Mouse (Mus musculus) brain, embryonic 18.5 days (tissue): ENCODE data around the gene Itpkb.

Experiments used
- DNase-seq: peaks from one replicate; pipeline ENCODE4 v3.0.0-alpha.2; 2012; ENCODE audit warnings: low read depth, low spot score

Itpkb gene

DNA sequence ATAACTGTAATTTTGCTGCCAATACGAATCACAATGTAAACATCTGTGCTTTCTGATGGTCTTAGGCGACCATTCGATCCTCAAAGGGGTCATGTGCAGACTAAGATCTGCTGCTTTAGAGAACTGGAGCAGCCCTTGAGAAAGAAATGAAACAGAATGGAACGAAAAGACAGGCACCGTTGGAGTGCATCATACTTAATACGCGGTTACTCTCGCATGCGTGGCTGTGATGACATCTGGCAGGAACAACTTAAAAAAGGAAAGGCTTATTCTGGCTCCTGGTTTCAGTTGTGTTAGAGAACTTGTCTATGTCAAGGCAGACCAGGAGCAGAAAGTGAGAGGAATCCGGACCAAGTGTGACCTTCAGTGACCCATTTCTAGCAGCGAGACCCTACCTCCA is 15.6 kb upstream of the Itpkb start:
- no peak for DNase-seq

DNA sequence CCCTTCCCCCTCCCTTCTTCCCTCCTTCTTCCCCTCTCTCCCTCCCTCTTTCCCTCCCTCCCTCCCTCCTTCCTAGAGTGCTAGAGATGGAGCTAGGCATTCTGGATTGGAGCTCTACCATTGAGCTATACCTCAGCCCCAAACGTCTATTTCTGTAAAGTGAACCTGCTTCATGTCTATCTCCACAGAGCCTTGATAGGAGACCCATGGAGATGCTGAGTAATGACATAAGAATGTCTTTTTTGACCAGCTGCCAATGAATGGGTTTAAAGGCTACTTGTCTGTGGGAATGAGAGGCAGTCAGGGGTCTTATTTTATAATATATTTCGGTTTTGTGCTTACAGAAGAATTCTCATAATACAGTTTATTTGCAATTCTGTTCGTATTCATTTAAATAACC is 15.2 kb upstream of the Itpkb start:
- DNase-seq, result no peak

DNA sequence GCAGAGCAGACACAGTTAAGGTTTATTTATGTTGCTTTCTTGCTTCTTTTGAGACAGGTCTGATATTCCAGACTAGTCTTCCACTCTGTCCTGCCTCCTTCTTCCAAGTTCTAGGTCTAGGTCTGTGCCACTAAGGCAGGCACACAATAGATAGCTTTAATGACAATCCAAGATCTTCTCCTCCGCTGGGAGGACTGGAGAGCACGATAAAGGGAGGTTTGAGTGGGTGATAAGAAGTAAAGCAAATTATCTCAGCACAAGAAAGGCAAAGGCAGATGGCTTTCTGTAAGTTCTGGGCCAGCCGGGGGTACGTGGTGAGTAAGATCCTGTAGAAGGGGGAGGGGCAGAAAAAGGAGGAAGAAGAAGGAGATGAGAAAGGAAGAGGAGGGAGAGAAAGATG is 12.8 kb upstream of the Itpkb start:
- DNase-seq, result no peak

DNA sequence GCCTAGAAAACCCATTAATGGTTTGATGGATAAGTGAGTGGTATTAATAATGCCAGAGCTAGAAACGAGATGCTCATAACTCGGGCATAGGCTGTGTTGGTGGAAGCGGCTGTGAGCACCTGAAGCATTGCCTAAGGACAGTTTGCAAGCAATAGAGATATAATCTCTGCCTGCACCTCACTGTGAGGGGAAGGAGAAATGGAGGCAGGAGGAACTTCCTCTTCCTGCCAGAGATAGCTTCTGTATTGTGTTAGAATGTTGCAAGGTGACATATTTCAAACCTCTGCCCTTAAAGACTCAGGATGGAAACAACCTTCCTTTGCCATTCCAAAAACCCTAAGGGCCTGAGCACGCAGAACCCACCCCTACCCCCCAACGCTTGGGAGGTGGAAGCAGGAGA is 11.9 kb upstream of the Itpkb start:
- DNase-seq, result no peak

DNA sequence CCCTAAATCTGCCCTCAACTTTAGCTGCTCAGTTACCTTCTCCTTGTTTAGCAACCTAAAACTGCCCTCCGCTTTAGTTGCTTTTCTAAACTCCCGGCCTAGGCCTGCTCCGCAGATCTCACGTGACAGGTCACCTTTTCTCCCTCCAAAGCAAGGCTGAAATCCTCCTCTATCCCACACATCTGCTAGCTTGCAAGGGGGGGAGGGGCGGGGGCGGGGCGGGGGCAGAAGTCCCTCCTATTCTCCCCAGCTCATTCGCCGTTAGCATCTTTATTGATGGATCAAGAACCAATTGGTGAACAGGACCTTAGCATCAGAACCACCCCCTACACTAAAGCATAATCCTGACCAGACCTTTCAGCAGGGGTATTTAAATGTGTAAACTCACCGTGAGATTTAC is 10.4 kb upstream of the Itpkb start:
- DNase-seq, result no peak

DNA sequence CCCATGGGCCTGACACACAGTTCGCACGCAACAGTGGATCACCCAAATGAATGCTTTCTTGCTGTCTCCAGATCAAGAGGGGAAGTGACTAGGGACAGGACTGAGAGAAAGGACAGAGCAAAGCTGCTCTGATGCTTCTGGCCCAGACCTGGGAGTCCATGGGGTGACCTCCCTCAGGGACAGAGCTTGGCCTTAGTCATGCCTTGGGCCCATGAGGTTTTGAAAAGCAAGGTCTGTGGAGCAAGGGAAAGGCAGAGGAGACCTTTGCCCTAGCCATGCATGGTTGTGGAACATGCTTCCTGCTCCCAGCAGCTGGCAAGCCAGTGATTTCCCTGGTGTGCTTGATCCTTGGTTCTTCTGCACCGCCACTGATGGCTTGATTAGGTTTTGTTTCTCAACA is 7.4 kb upstream of the Itpkb start:
- DNase-seq, result no peak

DNA sequence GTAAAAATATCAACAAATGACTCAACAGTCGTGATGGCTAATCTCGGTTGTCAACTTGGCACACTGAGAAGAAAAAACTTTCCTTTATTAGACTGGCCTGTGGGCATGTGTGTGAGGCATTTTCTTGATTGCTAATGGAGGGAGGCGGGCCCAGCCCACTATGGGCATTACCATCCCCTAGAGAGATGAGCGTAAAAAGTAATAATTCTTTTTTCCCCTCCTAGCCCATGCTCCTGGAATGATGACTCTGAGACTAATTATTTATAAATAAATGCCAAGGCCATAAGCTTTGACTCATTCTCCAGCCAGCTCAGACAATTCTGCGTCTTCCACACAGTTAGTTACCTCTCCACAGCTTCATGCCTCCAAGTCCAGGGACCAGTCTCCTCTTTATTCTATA is 6.8 kb upstream of the Itpkb start:
- DNase-seq, result no peak

DNA sequence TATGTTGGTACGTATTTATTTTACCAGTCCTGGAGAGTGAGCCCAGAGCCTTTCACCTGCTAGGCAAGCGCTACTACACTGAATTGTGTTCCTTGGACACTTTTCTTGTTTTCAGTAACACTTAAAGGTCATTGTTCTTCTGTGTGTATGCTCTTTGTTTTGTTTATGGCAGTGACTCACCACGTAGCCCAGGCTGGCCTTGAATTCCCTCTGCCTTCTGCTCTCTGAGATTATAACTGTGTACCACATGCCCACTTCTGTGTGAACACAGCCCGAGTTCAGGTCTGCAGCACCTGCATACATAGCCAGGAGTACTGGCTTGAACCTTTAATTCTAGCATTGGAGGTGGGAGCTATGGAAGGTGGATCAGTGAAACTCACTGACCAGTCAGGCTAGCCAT is 6.0 kb upstream of the Itpkb start:
- DNase-seq, result no peak

DNA sequence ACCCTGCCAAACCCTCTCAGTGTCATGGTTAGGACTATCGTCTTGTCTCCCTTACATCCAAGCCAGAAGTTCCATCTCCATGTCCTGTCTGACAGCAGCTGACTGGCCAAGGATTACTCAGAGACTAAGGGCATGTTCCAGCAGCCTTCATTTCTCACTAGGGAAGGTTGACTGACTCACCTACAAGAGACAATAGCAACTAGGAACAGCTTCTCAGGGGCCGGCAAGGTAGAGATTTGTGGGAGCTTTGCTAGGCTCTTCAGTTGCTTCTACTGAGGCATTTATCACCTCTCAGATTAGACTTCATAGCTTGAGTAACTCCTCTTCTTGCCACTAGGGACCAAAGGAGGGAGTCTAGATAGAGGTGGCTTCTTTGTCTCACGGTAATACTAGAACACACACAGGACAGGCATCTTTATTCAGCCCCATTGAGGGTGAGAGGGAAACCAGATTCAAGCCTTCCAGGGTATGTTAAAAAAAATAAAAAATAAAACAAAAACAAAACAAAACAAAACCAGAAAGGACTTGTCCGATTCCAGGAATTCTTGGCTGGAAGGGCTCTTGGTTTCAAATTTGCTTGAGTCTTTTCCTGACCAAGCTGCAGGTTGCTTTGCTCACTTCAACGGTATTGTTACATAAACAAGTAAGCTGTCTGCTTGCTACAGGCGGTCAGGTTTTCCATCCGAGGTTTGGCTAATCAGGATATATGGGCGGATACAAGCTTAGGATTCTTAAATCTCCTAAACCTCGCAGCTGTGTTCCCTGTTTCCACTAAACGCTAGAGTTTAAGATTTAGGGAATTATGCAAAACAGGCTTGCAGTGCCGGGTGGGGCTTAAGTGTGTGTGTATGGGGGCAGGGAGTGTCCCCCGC is 1.3 kb upstream of the Itpkb start:
- no peak for DNase-seq

DNA sequence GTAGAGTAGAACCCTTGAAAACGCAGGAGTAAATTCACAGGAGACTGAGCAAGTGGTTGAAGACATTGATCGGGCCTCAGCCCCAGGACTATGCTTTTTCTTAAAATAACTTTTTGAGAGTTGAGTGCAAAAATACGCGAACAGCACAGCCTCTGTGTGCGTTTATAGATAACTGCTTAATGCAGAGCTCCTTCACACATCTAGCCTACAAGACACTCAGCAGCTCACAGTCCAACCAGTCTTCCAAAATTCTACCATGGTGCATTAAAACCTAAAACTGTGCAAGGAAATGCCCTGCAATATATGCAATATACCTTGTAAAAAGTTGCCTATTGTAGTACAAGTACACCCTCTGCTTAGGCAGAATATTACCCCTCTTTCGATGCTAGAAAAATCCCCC is 579 bp upstream of the Itpkb start:
- DNase-seq, result no peak

DNA sequence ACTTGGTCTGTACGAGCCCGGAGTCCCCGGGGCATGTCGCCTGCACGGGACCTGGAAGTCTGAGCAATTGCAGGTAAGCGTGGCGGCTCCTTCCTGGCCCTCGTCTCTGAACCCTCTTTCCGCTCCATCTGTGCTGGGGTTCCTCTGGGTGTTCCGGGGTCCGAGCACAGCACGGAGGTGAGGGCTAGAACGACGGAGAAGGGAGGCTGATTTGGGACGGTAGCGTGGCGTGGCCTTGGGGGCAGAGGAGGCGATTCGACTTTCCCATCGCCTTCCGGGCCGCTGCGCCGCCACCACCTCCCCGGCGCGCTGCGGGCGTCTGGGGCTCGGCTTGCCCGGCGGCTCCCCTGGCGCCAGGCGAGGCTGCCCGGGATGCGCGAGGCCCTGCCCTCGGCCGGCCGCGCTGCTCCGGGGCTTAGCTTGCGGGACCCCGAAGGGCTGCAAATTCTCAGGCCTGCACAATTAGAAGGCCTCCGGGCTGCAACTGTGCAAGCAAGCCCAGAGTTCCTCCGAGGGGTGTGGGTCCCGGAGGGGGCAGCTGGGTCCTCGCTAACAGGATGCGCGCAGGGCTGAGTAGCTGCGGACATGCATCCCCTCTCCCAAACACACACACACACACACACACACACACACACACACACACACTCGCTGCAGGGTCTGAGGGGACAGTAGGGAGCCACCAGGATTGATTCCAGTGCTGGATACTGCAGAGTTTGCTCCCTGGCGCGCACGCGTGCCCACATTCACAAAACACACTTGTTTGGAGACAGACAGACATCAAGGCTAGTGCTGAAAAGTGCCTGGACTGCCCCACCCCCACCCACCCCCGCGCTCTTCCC is 641 bp downstream of the Itpkb start:
- DNase-seq, result no peak

DNA sequence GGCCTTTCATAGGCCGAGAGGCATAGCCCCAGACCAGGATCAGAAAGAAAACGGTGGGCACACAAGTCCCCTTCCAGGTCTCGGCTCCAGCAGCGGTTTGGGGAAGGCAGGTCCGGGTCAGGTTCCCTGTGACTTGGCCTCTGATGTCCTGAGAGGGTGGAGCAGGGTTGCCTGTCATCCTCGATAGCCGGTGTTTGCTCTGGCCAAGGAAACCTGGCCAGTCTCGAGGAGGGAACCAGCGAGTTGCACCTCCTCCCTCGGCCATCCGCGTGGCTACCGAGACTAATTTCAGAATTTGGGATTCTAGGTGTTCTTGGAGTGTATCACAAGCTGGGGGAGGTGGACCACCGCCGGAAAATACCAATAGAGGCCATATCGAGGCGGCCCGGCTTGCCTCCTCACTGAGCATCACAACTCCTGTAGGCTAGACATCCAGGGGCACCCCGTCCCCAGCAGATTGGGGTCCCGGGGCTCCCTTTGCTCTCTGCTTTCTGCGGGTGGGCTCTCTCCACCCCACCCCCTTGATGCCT is 1.3 kb downstream of the Itpkb start:
- DNase-seq, result no peak

DNA sequence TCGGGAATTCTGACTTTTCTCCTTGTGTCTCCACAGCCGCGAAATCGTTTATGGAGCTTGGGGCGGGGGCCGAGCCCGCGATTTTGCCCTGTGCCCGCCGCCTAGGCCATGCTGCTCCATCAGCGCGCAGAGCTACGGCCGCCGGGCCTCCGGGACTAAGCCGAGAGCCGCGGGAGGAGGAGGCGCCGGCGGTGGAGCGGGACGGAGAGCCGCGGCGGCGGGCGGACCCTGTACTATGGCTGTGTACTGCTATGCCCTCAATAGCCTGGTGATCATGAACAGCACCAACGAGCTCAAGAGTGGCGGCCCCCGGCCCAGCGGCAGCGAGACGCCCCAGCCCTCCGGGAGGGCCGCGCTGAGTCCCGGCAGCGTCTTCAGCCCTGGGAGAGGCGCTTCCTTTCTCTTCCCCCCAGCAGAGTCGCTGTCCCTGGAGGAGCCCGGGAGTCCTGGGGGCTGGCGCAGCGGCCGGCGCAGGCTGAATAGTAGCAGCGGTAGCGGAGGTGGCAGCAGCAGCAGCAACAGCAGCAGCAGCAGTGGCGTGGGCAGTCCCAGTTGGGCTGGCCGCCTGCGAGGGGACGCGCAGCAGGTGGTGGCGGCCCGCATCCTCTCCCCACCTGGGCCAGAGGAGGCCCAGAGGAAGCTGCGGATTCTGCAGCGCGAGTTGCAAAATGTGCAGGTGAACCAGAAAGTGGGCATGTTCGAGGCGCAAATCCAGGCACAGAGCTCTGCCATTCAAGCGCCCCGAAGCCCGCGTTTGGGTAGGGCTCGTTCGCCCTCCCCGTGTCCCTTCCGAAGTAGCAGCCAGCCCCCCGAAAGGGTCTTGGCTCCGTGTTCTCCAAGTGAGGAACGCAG is 2.0 kb downstream of the Itpkb start:
- no peak for DNase-seq

DNA sequence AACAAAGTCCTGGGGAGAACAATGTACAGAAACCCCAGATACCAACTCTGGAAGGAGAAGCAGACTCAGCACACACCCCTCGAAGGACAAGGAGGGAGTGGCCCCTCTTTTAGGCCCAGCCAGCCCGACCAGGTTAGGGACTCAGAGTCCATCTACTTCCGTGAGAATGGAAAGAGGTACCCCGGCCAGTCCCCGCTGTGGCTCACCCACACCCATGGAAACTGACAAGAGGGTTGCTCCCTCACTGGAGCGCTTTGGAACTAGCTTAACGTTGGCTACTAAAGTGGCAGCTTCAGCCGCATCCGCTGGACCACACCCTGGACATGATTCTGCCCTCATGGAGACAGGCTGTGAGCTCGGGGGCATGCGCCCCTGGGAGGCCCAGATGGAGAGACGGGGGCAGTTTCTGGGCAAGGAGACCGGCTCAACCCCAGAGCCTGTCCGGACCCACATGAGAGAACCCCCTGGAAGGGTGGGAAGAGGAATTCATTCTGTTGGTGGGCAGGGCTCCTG is 2.7 kb downstream of the Itpkb start:
- DNase-seq, result no peak

DNA sequence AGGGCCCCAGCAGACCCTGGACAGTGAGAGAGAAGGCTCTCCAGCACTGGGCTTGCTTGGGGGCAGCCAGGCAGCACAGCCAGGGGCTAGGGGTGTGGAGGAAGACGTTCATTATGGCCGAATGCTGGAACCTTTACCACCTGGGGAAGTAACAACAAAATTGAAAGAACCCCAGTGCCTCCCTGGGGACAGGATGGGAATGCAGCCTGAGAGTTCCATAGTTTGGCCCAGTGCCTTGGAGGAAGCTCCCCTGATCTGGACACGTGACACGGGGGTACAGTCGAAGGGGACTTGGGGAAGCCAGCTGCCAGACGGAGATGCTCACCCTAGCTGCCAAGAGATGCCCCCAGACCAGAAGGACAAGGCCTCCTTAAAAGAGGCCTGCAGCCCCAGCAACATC is 3.3 kb downstream of the Itpkb start:
- DNase-seq, result no peak

DNA sequence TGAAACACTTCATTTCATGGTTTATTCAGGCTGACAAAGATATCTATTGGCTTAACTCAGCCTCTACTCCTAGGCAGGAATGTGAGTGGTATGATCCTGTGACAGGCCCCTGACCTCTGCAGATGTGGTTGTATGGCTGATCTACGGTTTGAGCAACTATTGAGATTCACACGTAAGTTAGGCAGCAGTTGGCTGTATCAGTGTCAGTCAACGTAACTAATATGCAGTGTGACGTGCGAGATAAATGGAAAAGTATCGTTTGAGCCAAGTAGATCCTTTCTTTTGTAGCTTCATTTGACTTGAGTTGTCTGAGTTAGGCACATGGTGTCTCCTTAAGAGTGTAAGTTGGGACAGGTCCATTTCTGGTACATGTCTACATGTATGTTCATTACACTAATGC is 4.3 kb downstream of the Itpkb start:
- DNase-seq, result no peak

DNA sequence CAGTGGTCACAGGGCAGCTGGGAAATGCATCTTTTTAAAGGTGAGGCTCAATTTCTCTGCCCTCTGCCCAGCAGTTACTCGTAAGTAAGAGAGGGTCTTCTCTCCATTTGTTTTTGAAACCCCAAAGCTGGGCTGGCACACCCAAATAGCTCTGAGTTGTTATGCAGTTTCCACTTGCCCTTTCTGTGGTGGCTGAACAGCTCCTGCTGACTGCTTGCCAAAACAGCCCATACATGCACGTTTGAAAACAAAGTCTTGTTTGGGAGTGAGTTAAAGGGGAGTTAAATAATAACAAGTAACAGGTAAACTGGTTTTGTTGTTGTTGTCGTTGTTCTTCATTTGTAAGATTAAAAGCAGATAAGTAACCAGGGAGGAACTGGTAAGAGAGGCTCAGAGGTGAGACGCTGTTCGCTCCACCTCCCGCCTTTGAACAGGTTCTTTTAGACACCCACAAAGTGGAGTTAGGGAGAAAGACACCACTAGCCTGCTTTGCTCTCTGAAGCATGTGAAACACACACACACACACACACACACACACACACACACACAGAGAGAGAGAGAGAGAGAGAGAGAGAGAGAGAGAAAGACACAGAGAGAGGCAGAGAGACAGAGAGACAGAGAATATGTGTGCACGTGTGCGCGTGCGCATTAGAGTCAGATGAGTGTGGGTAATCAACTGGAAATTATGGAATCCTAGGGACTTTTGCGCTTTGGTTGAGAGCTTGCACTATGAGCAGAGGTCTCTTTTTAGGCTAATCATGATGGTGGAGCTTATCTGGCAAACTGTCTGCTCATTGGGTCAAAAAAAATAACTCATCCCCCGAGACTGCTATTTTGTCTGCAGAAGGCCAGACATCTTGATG is 5.5 kb downstream of the Itpkb start:
- DNase-seq, result no peak

DNA sequence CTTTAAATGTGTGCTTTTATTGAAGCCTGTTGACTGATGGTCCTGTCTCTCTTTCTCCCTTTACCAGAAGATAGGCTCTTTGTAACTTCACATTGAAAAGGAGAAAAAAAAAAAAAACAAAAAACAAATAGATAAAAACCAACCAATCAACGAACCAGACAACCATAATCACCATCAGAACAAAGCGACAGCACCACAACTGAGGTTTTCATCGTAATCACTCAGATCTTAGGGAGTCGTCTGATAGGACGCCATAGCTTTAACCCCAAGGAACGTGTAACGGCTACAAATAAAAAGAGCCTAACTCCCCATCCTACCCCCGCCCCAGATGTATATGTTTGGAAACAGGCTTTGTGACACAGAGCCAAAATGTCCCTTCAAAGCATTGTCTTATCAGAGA is 8.1 kb downstream of the Itpkb start:
- no peak for DNase-seq

DNA sequence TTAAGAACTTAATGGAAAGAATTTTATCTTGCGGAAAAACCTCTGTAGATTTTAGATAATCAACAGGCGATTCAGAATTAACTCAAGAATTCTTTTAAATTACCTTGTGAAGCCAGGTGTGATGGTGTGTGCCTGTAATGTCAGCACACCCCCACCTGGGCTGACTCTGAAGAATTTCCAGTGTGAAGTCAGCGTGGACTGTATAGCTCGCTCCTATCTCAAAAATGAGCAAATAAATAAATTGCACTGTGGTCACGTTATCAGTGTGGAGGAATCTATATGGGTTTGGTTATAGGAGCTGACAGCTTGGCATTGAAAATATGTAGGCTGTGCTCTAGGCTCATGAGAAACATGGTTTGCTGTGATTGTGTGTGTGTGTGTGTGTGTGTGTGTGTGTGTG is 8.9 kb downstream of the Itpkb start:
- no peak for DNase-seq

DNA sequence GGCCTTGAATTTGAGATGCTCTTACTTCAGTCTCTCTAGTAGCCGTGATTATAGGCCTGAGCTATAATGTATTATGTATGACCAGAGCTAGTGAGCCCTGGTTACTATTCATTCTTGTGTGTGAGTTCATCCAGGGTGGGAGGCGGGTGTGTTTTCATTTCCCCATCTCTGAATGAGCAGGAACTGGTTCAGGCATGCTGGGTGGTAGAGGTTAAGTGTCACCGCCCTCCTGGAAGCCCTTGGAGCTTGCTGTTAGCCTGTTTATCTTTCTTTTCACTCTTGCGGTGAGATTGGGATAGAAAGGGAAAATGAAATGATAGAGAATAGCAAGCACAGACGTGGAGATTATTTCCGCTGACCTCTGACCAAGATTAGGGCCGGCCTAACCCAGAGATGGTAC is 12.7 kb downstream of the Itpkb start:
- no peak for DNase-seq
